Mouse (Mus musculus): ENCODE data around the gene Map3k14. TPM values are rescaled to one million over a fixed set of nuclear protein-coding genes. Genes with fewer than 3 reads are reported as not detected.

Map3k14 gene
- total and polyA plus RNA-seq, 2 experiments from 2014 or later = 1.3 to 9.4 TPM

DNA sequence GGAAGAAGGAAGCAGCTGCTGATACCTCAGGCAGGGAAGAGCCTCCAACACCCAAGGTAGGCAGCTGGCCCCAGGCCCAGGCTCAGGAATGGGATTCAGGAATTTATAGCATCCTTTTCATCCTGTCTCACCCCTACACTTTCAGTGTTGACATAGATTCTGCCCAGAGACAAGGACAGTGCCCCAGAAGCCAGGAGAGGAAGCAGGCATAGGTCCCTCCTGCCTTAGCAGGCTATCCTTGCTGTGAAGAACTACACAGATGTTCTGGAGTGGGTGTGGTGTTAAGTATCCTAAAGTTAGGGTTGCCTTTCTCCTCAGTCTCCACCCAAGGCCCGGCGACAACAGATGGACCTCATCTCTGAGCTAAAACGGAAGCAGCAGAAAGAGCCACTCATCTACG is 69.9 kb downstream of the Map3k14 start:
- Histone ChIP-seq H3K4me2 (ENCODE audit: low read depth, low read length) (no peak overlapping the region), H3K9ac (replicated peaks; ENCODE audit: low read depth, low read length) (no peak overlapping the region), H3K4me1 (ENCODE audit: control insufficient read depth, insufficient read depth) (0 out of 2 replicates have a peak, but pooled peaks cover 10% of the 10 kb centered on the region), H3K27ac (ENCODE audit: low read depth) (no peak overlapping the region), H3K27me3 (ENCODE audit: control insufficient read depth, insufficient read depth, low read length) (peaks cover 80% of the 10 kb centered on the region), H3K9me3 (replicated peaks; ENCODE audit: control insufficient read depth, low read length) (no peaks in the 10 kb centered on the region), H3K4me3 (ENCODE audit: low read depth, low read length) (no peak overlapping the region), H3K36me3 (replicated peaks; ENCODE audit: control insufficient read depth, insufficient read depth, low read length) (no peaks in the 10 kb centered on the region)
- no peak for ATAC-seq (ENCODE audit: insufficient read depth, low read depth)
- TF ChIP-seq CTCF (IDR thresholded peaks at IDR 0.05; ENCODE audit: low read depth) (no peak), EP300 (IDR thresholded peaks at IDR 0.05; ENCODE audit: low read depth) (no peak)
- WGBS = 71% methylated on average over 4 of the region's 4 CpGs
- no peak for DNase-seq (ENCODE audit: low spot score)

- Histone ChIP-seq H3K4me3 (ENCODE audit: low read depth, low read length) (no peak overlapping the region), H3K36me3 (replicated peaks; ENCODE audit: control insufficient read depth, insufficient read depth, low read length) (no peaks in the 10 kb centered on the region), H3K9ac (replicated peaks; ENCODE audit: low read depth, low read length) (no peak overlapping the region), H3K27me3 (ENCODE audit: control insufficient read depth, insufficient read depth, low read length) (peaks cover 95% of the 10 kb centered on the region), H3K4me1 (ENCODE audit: control insufficient read depth, insufficient read depth) (0 out of 2 replicates have a peak, but pooled peaks cover 10% of the 10 kb centered on the region), H3K27ac (ENCODE audit: low read depth) (no peak overlapping the region), H3K9me3 (replicated peaks; ENCODE audit: control insufficient read depth, low read length) (no peaks in the 10 kb centered on the region), H3K4me2 (ENCODE audit: low read depth, low read length) (no peak overlapping the region)
- WGBS = 85% methylated on average over 5 of the region's 5 CpGs
- DNase-seq (ENCODE audit: low spot score) = no peak
- TF ChIP-seq CTCF (IDR thresholded peaks at IDR 0.05; ENCODE audit: low read depth) (no peak), EP300 (IDR thresholded peaks at IDR 0.05; ENCODE audit: low read depth) (no peak)
- ATAC-seq (ENCODE audit: insufficient read depth, low read depth) = no peak
Measured at GRCm38 (mm10) chr11:103195656-103196055, 71.6 kb downstream of the Map3k14 start.

GRCm38 (mm10) chr11:103195236-103195635 is 72.0 kb downstream of the Map3k14 start:
- no peak overlapping the region for H3K4me2 ChIP-seq (ENCODE audit: low read depth, low read length)
- 0 out of 2 replicates have a peak, but pooled peaks cover 10% of the 10 kb centered on the region for H3K4me1 ChIP-seq (ENCODE audit: control insufficient read depth, insufficient read depth)
- peaks cover 93% of the 10 kb centered on the region for H3K27me3 ChIP-seq (ENCODE audit: control insufficient read depth, insufficient read depth, low read length)
- H3K27ac ChIP-seq (ENCODE audit: low read depth) = no peak overlapping the region
- ATAC-seq (ENCODE audit: insufficient read depth, low read depth) = no peak
- H3K4me3 ChIP-seq (ENCODE audit: low read depth, low read length) = no peak overlapping the region
- no peaks in the 10 kb centered on the region for H3K9me3 ChIP-seq (replicated peaks; ENCODE audit: control insufficient read depth, low read length)
- no peak overlapping the region for H3K9ac ChIP-seq (replicated peaks; ENCODE audit: low read depth, low read length)
- WGBS = 84% methylated on average over 18 of the region's 18 CpGs
- H3K36me3 ChIP-seq (replicated peaks; ENCODE audit: control insufficient read depth, insufficient read depth, low read length) = no peaks in the 10 kb centered on the region
- no peak for TF ChIP-seq EP300 (IDR thresholded peaks at IDR 0.05; ENCODE audit: low read depth)
- no peak for TF ChIP-seq CTCF (IDR thresholded peaks at IDR 0.05; ENCODE audit: low read depth)
- DNase-seq (ENCODE audit: low spot score) = no peak

GRCm38 (mm10) chr11:103193825-103194168 is 73.5 kb downstream of the Map3k14 start:
- H3K27me3 ChIP-seq (ENCODE audit: control insufficient read depth, insufficient read depth, low read length) = peaks cover 79% of the 10 kb centered on the region
- H3K4me1 ChIP-seq (ENCODE audit: control insufficient read depth, insufficient read depth) = 0 out of 2 replicates have a peak, but pooled peaks cover 2% of the 10 kb centered on the region
- 43% methylated on average over 9 of the region's 9 CpGs for WGBS
- no peak for ATAC-seq (ENCODE audit: insufficient read depth, low read depth)
- no peak overlapping the region for H3K4me2 ChIP-seq (ENCODE audit: low read depth, low read length)
- H3K4me3 ChIP-seq (ENCODE audit: low read depth, low read length) = no peak overlapping the region
- no peaks in the 10 kb centered on the region for H3K36me3 ChIP-seq (replicated peaks; ENCODE audit: control insufficient read depth, insufficient read depth, low read length)
- no peak overlapping the region for H3K9ac ChIP-seq (replicated peaks; ENCODE audit: low read depth, low read length)
- no peaks in the 10 kb centered on the region for H3K9me3 ChIP-seq (replicated peaks; ENCODE audit: control insufficient read depth, low read length)
- TF ChIP-seq CTCF (IDR thresholded peaks at IDR 0.05; ENCODE audit: low read depth) (no peak), EP300 (IDR thresholded peaks at IDR 0.05; ENCODE audit: low read depth) (no peak)
- H3K27ac ChIP-seq (ENCODE audit: low read depth) = no peak overlapping the region
- no peak for DNase-seq (ENCODE audit: low spot score)

- H3K4me2 ChIP-seq (ENCODE audit: low read depth, low read length) = peak overlapping the region; percentile 35; the same call in 1 of the 2 replicates
- no peak overlapping the region for H3K9ac ChIP-seq (replicated peaks; ENCODE audit: low read depth, low read length)
- no peaks in the 10 kb centered on the region for H3K9me3 ChIP-seq (replicated peaks; ENCODE audit: control insufficient read depth, low read length)
- H3K36me3 ChIP-seq (replicated peaks; ENCODE audit: control insufficient read depth, insufficient read depth, low read length) = no peaks in the 10 kb centered on the region
- TF ChIP-seq CTCF (IDR thresholded peaks at IDR 0.05; ENCODE audit: low read depth) (peak; percentile 52), EP300 (IDR thresholded peaks at IDR 0.05; ENCODE audit: low read depth) (no peak)
- H3K27me3 ChIP-seq (ENCODE audit: control insufficient read depth, insufficient read depth, low read length) = peaks cover 73% of the 10 kb centered on the region
- no peaks in the 10 kb centered on the region for H3K4me1 ChIP-seq (ENCODE audit: control insufficient read depth, insufficient read depth)
- H3K27ac ChIP-seq (ENCODE audit: low read depth) = no peak overlapping the region
- no peak overlapping the region for H3K4me3 ChIP-seq (ENCODE audit: low read depth, low read length)
- whole genome bisulfite sequencing = 9% methylated on average over 41 of the region's 44 CpGs
- DNase-seq (ENCODE audit: low spot score) = peak; percentile 15
- ATAC-seq (ENCODE audit: insufficient read depth, low read depth) = no peak; the same call in 1 of the 2 replicates
Measured at GRCm38 (mm10) chr11:103192956-103193824, 74.1 kb downstream of the Map3k14 start.
